Mouse (Mus musculus) liver, embryonic 14.5 days (tissue): ENCODE results near the gene Il2ra. TPM values are rescaled to one million over a fixed set of nuclear protein-coding genes. Genes with fewer than 3 reads are reported as not detected.

ENCODE experiments used
- ATAC-seq: fragments of 200-750 bp; cut with Nextera tagmentation; 2 replicates; pipeline ENCODE4 v1.8.0; 2017; ENCODE audit warnings: moderate number of reproducible peaks, mild to moderate bottlenecking, moderate library complexity; ENCODE audit not compliant: insufficient read depth
- DNase-seq, 3 experiments: peaks; one replicate each; pipeline ENCODE4 v3.0.0-alpha.2; 2012 to 2013; ENCODE audit warnings: low read depth in 3 of 3, low spot score in 3 of 3
- H3K27ac ChIP-seq: fragments of 300-500 bp; sonication (generic); 2 replicates; pipeline ENCODE4 v1.5.1; 2014; ENCODE audit warnings: moderate library complexity, mild to moderate bottlenecking, control low read depth, inconsistent platforms
- H3K27me3 ChIP-seq: fragments of 300-500 bp; sonication (generic); 2 replicates; pipeline ENCODE4 v1.6.1; 2014; ENCODE audit warnings: mild to moderate bottlenecking, low read length, moderate library complexity; ENCODE audit not compliant: control insufficient read depth, insufficient read depth
- H3K36me3 ChIP-seq: fragments of 300-500 bp; sonication (generic); replicated peaks from 2 replicates; pipeline ENCODE4 v1.6.1; 2014; ENCODE audit warnings: low read depth; ENCODE audit not compliant: control insufficient read depth, insufficient read depth
- H3K4me1 ChIP-seq, 2 experiments: fragments of 200-500 bp in 1 of 2; fragments of 300-500 bp in 1 of 2; sonication (generic) in 1 of 2; replicated peaks; 2 replicates each; pipeline ENCODE4 v1.6.1; 2012 to 2014; ENCODE audit warnings: antibody characterized with exemption in 1 of 2, inconsistent platforms in 1 of 2, low read length in 1 of 2; ENCODE audit not compliant: control insufficient read depth in 2 of 2, insufficient read depth in 2 of 2
- H3K4me2 ChIP-seq: fragments of 300-500 bp; sonication (generic); 2 replicates; pipeline ENCODE4 v1.6.1; 2014; ENCODE audit warnings: low read depth, mild to moderate bottlenecking, control low read depth, moderate library complexity
- H3K4me3 ChIP-seq, 2 experiments: fragments of 200-500 bp in 1 of 2; fragments of 300-500 bp in 1 of 2; sonication (generic) in 1 of 2; 2 replicates each; pipeline ENCODE4 v1.5.1; 2012 to 2014; ENCODE audit warnings: low read depth in 2 of 2, low read length in 2 of 2, mild to moderate bottlenecking in 2 of 2, control low read depth in 1 of 2, inconsistent platforms in 1 of 2, moderate library complexity in 1 of 2; ENCODE audit not compliant: insufficient read depth in 1 of 2
- H3K9ac ChIP-seq: fragments of 300-500 bp; sonication (generic); replicated peaks from 2 replicates; pipeline ENCODE4 v1.6.1; 2014; ENCODE audit warnings: mild to moderate bottlenecking, control low read depth, moderate library complexity
- H3K9me3 ChIP-seq: fragments of 300-500 bp; sonication (generic); 2 replicates; pipeline ENCODE4 v1.6.1; 2016; ENCODE audit warnings: low read length, mixed read lengths; ENCODE audit not compliant: control insufficient read depth
- CTCF ChIP-seq: IDR thresholded peaks from 2 replicates; pipeline ENCODE4 v1.5.1; 2016; ENCODE audit warnings: antibody characterized with exemption, low read depth, control low read depth
- EP300 ChIP-seq: IDR thresholded peaks from 2 replicates; pipeline ENCODE4 v1.6.1; 2016; ENCODE audit warnings: antibody characterized with exemption, low read depth
- WGBS: fragments of 180-500 bp; shearing (Covaris S2); extraction: QIAGEN DNeasy Blood & Tissue Kit; methylation state at CpG from one replicate; pipeline ENCODE4 v1.1.7; 2014; ENCODE audit not compliant: insufficient replicate concordance; 5-methylcytosine and 5-hydroxymethylcytosine counted together
- polyA plus RNA-seq, 2 experiments: library from polyadenylated mRNA; depleted of rRNA in 1 of 2; stranded (reverse) in 1 of 2; unstranded in 1 of 2; fragments of >200 nt; fragmentation: Nextera tagmentation in 1 of 2; extraction: Ambion mirVana in 1 of 2; gene quantifications; 2 replicates each; pipeline versions ENCODE4 v1.2.1 to v1.2.3; 2012 to 2014

The Il2ra gene
- polyA plus RNA-seq (2012; rRNA removed) (0.01 TPM in 1 of 2 replicates, not detected in the other), polyA plus RNA-seq (2014; fragmentation: Nextera tagmentation; extraction: Ambion mirVana) (not detected in 2 replicates)

DNA sequence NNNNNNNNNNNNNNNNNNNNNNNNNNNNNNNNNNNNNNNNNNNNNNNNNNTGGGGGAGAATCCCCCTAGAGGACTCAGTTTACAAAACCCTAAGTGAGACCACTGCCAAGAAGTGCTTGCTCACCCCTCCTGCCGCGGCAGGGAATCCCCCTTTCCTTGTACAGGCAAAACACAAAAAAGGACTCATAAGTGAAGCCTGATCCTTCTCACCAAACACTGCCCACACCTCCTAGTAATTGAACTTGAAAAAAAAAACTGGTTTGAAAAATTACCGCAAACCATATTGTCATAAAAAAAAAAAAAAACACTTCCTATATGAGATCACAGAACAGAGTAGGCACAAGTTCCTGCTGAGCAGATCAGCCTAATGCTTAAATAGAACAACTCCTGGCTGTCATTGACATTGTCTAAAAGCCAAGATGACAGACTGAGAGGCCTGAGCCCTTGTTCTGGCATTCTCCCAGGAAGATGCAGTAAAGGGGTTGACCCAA, at the start of gene Il2ra:
Il2ra (plus strand) TSS at position 357 of the 491 bp plus-strand sequence.
- WGBS = 68% methylated on average over 3 of the region's 3 CpGs
- H3K27ac ChIP-seq = no peak within 1 kb of the TSS
- ATAC-seq = no peak

DNA sequence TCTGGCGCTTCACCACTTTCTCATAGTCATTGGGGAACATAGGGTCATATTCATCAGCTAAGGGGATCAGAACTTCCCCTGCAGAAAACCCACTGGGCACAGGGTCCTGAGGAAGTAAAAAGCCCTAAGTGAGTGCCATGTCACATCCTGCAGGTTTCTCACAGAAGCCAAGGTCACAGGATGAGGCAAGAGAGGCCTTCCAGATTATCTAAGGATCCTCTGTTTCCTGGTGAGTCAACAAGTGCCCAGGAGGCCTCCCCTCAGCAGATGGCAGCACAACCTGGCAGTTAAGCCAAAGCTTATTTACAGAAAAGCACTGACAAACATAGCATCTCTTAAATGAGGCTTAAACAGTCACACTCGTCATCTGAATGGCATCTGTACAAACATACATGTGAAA, 45.9 kb upstream of the Il2ra start:
- WGBS = 69% methylated on average over 2 of the region's 2 CpGs
- no peak overlapping the region for H3K4me3 ChIP-seq
- TF ChIP-seq CTCF (no peak), EP300 (no peak)
- H3K36me3 ChIP-seq = peaks cover 68% of the 10 kb centered on the region
- no peak overlapping the region for H3K4me2 ChIP-seq
- ATAC-seq (no peak), DNase-seq (no peak)
- H3K4me1 ChIP-seq = peaks cover 2 to 3% of the 10 kb centered on the region in 2 experiments; a peak in 3 of 4 replicates
- no peaks in the 10 kb centered on the region for H3K9me3 ChIP-seq
- no peak overlapping the region for H3K27ac ChIP-seq
- no peak overlapping the region for H3K9ac ChIP-seq
- no peaks in the 10 kb centered on the region for H3K27me3 ChIP-seq

More for the DNA sequence above, at the start of gene Il2ra:
- Histone ChIP-seq H3K4me3 (no peak within 1 kb of the TSS), H3K9ac (no peak within 1 kb of the TSS), H3K4me1 (no peaks in the 10 kb centered on the region), H3K9me3 (no peaks in the 10 kb centered on the region), H3K4me2 (no peak within 1 kb of the TSS), H3K27me3 (no peaks in the 10 kb centered on the region), H3K36me3 (no peaks in the 10 kb centered on the region)
- no peak for TF ChIP-seq CTCF
- no peak for TF ChIP-seq EP300
- no peak for DNase-seq

DNA sequence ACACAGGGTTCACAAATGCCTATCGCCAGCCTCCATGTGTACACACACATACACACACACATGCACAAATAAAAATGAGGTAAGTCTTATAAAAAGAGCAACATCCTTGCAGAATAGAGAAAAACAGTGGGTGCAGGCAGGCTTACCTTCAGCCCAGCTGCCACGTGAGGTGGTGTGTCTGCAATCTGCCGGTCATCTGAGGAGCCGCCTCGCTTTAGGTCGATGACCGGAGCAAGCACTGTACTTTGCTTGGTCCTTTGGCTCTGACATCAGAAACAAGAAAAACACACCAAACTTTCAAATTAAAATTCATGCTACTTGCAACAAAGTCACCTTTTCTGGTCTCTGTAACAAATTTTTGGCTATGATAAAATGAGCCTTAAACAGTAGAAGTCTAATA, 44.7 kb upstream of the Il2ra start:
- peaks cover 56% of the 10 kb centered on the region for H3K36me3 ChIP-seq
- no peak for DNase-seq
- H3K4me3 ChIP-seq = no peak overlapping the region
- ATAC-seq = no peak
- TF ChIP-seq CTCF (no peak), EP300 (no peak)
- 83% methylated on average over 7 of the region's 7 CpGs for WGBS
- no peaks in the 10 kb centered on the region for H3K27me3 ChIP-seq
- no peak overlapping the region for H3K9ac ChIP-seq
- H3K4me1 ChIP-seq = peaks cover 5% of the 10 kb centered on the region in 2 experiments; a peak in 3 of 4 replicates
- no peaks in the 10 kb centered on the region for H3K9me3 ChIP-seq
- no peak overlapping the region for H3K4me2 ChIP-seq
- no peak overlapping the region for H3K27ac ChIP-seq

DNA sequence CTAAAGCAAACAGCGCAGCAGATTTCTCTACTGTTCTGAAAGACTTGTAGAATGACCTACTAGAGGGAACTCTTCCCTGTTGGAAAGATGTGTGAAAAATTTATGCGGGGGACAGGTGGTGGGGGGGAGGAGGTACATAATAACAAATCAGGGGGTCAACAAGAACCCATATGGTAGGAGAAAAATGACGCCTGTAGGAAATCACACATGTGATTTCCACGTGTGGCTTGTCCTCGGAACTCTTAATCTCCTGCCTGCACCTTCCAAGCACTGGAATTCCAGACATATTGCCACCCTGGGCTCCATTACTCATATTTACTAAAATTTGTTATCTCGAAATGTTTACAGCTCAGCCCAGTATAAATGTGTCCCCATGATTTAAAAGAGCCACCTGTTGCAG, 40.8 kb upstream of the Il2ra start:
- Histone ChIP-seq H3K9ac (peak overlapping the region; percentile 94), H3K4me3 (peak overlapping the region; percentile 93 to 95), H3K9me3 (no peaks in the 10 kb centered on the region), H3K4me1 (peaks cover 5% of the 10 kb centered on the region in 2 experiments; a peak in 3 of 4 replicates), H3K36me3 (peaks cover 30% of the 10 kb centered on the region), H3K4me2 (peak overlapping the region; percentile 72), H3K27ac (no peak overlapping the region), H3K27me3 (no peaks in the 10 kb centered on the region)
- TF ChIP-seq CTCF (no peak), EP300 (no peak)
- 62% methylated on average over 6 of the region's 6 CpGs for WGBS
- DNase-seq (no peak), ATAC-seq (no peak)

DNA sequence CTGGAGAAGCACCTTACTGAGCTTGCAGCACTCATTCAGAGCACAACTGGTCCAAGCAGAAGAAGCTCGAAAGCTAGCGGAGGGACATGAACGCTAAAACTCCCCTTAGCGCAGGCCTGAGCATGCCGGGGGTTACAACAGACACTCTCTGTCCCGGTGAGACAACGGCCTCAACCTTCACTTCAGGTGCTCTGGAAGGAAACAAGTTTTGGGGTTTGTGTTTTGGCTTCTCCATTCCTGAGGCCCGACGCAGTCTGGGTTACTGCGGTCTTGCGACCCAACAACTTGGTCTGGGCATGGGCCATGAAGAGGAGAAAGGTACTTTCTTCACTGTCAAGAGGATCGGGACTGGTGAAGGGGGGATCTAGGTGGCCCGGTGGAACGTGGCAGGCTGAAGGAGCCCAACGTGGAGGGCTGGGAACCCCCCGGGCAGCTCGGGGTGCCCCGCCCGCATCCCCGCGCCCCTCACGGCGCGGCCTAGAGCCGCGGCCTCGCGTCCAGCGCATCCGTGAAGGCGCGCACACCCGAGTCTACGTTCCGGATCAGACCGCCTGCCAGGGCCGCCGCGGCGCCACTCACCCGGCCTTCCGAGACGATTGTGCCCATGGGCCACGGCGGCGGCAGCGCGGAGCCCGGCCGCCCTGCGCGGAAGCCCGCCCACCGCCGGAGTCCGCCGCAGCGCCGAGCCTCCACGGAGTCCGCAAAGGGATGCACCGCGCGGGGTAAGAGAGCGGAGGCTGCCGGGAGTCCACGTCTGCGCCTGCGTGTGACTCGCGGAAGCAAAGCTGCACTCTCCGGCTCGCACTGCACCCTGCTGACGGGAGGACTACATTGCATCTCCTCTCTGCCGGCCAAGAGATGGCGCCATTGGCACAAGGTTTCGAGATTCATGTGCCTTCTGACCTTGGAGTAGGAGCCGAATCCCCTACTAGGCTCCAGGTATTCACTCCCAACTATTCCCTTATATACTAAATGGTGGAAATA, 39.8 kb upstream of the Il2ra start:
- no peaks in the 10 kb centered on the region for H3K9me3 ChIP-seq
- H3K36me3 ChIP-seq = peaks cover 20% of the 10 kb centered on the region
- no peaks in the 10 kb centered on the region for H3K27me3 ChIP-seq
- peak overlapping the region; percentile 72 for H3K4me2 ChIP-seq
- ATAC-seq = peak; percentile 97
- no peak overlapping the region; the same call in 1 of the 2 replicates for H3K27ac ChIP-seq
- no peak for TF ChIP-seq EP300
- peak; percentile 100 for TF ChIP-seq CTCF
- H3K4me3 ChIP-seq = peak overlapping the region; percentile 93 to 95
- H3K9ac ChIP-seq = peak overlapping the region; percentile 94
- under 1% methylated on average over 70 of the region's 78 CpGs for WGBS
- DNase-seq = peak; percentile 85 to 89 (median 87)
- peaks cover 5% of the 10 kb centered on the region in 2 experiments; a peak in 3 of 4 replicates for H3K4me1 ChIP-seq
